Mouse (Mus musculus) liver, postnatal 0 days (tissue): Measurements from ENCODE around the gene Bcl11b.

ENCODE experiments used
- CTCF ChIP-seq: sonication (generic); IDR thresholded peaks from 2 replicates; pipeline ENCODE4 v1.5.1; 2016; ENCODE audit warnings: antibody characterized with exemption, low read depth
- EP300 ChIP-seq: IDR thresholded peaks from 2 replicates; pipeline ENCODE4 v1.6.1; 2016; ENCODE audit warnings: antibody characterized with exemption, low read depth, mild to moderate bottlenecking

DNA sequence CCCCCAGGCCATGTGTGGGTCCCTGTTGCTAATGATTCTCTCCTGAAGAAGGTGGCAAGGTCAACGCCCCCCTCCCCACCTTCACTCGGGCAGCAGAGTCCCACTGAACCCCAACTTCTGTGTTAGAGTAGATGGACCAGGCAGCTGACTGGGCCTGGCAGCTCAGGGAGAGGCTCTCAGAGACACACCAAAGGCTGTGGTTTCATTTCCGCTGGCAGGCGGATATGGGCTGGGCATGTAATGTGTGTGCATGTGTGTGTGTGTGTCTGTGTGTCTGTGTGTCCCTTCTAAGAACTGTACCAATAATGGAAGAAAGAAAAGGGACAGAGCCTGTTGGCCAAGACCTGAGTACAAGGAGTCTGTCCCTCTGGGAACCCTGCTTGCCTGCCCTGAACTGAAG lies 10.4 kb downstream of the Bcl11b start:
- no peak for TF ChIP-seq CTCF
- TF ChIP-seq EP300, result no peak
